Mouse (Mus musculus): ENCODE measurements at regions not wholly inside any gene's neighbourhood (a gene's known extent, or its start where the extent isn't known, plus 50 kb on each side); places are given as distances from the start of the nearest gene placed in this dataset.

GRCm38 (mm10) chr8:56202342-56202741 lies 92.0 kb upstream of the Hpgd start:
- WGBS: 38% methylated on average over 4 of the region's 4 CpGs
- no peak overlapping the region for H3K4me2 ChIP-seq (ENCODE audit: low read depth, low read length)
- no peaks in the 10 kb centered on the region for H3K27me3 ChIP-seq (ENCODE audit: control insufficient read depth, insufficient read depth, low read length)
- H3K36me3 ChIP-seq (replicated peaks; ENCODE audit: control insufficient read depth, insufficient read depth, low read depth, low read length): no peaks in the 10 kb centered on the region
- H3K4me1 ChIP-seq (ENCODE audit: control insufficient read depth, insufficient read depth, low read length): no peaks in the 10 kb centered on the region
- DNase-seq (ENCODE audit: low spot score) (peak; percentile 15), ATAC-seq (replicated peaks; ENCODE audit: insufficient number of reproducible peaks, low FRiP score, low TSS enrichment, low read depth) (no peak)
- no peaks in the 10 kb centered on the region for H3K9me3 ChIP-seq (replicated peaks; ENCODE audit: control insufficient read depth, low read length)
- H3K27ac ChIP-seq (replicated peaks; ENCODE audit: low read depth, low read length): no peak overlapping the region
- no peak overlapping the region for H3K9ac ChIP-seq (replicated peaks; ENCODE audit: low read length)
- no peak overlapping the region for H3K4me3 ChIP-seq (ENCODE audit: low read depth, low read length)

- DNase-seq (ENCODE audit: low spot score): no peak
- 82% methylated on average over 3 of the region's 3 CpGs for WGBS
- Histone ChIP-seq H3K4me1 (ENCODE audit: control insufficient read depth, insufficient read depth, low read length) (no peaks in the 10 kb centered on the region), H3K4me3 (ENCODE audit: low read depth, low read length) (no peak overlapping the region), H3K27me3 (ENCODE audit: control insufficient read depth, insufficient read depth, low read length) (no peaks in the 10 kb centered on the region), H3K4me2 (ENCODE audit: low read depth, low read length) (no peak overlapping the region), H3K27ac (replicated peaks; ENCODE audit: low read depth, low read length) (no peak overlapping the region), H3K9ac (replicated peaks; ENCODE audit: low read length) (no peak overlapping the region), H3K9me3 (replicated peaks; ENCODE audit: control insufficient read depth, low read length) (no peaks in the 10 kb centered on the region), H3K36me3 (replicated peaks; ENCODE audit: control insufficient read depth, insufficient read depth, low read depth, low read length) (no peaks in the 10 kb centered on the region)
- ATAC-seq (replicated peaks; ENCODE audit: insufficient number of reproducible peaks, low FRiP score, low TSS enrichment, low read depth): no peak
These were observed 82.3 kb upstream of the Hpgd start for GRCm38 (mm10) chr8:56211922-56212635.

GRCm38 (mm10) chr8:56218837-56219236 lies 75.5 kb upstream of the Hpgd start:
- no peak overlapping the region for H3K9ac ChIP-seq (replicated peaks; ENCODE audit: low read length)
- no peak overlapping the region for H3K27ac ChIP-seq (replicated peaks; ENCODE audit: low read depth, low read length)
- H3K9me3 ChIP-seq (replicated peaks; ENCODE audit: control insufficient read depth, low read length): no peaks in the 10 kb centered on the region
- no peak for ATAC-seq (replicated peaks; ENCODE audit: insufficient number of reproducible peaks, low FRiP score, low TSS enrichment, low read depth)
- no peaks in the 10 kb centered on the region for H3K27me3 ChIP-seq (ENCODE audit: control insufficient read depth, insufficient read depth, low read length)
- no peak for DNase-seq (ENCODE audit: low spot score)
- no peak overlapping the region for H3K4me3 ChIP-seq (ENCODE audit: low read depth, low read length)
- H3K4me1 ChIP-seq (ENCODE audit: control insufficient read depth, insufficient read depth, low read length): no peaks in the 10 kb centered on the region
- no peaks in the 10 kb centered on the region for H3K36me3 ChIP-seq (replicated peaks; ENCODE audit: control insufficient read depth, insufficient read depth, low read depth, low read length)
- no peak overlapping the region for H3K4me2 ChIP-seq (ENCODE audit: low read depth, low read length)

- WGBS: 91% methylated on average over 1 of the region's 1 CpGs
- Histone ChIP-seq H3K9ac (replicated peaks; ENCODE audit: low read length) (no peak overlapping the region), H3K4me2 (ENCODE audit: low read depth, low read length) (no peak overlapping the region), H3K27me3 (ENCODE audit: control insufficient read depth, insufficient read depth, low read length) (no peaks in the 10 kb centered on the region), H3K27ac (replicated peaks; ENCODE audit: low read depth, low read length) (no peak overlapping the region), H3K9me3 (replicated peaks; ENCODE audit: control insufficient read depth, low read length) (no peaks in the 10 kb centered on the region), H3K36me3 (replicated peaks; ENCODE audit: control insufficient read depth, insufficient read depth, low read depth, low read length) (no peaks in the 10 kb centered on the region), H3K4me3 (ENCODE audit: low read depth, low read length) (no peak overlapping the region), H3K4me1 (ENCODE audit: control insufficient read depth, insufficient read depth, low read length) (no peaks in the 10 kb centered on the region)
- ATAC-seq (replicated peaks; ENCODE audit: insufficient number of reproducible peaks, low FRiP score, low TSS enrichment, low read depth) (no peak), DNase-seq (ENCODE audit: low spot score) (no peak)
These were observed 75.0 kb upstream of the Hpgd start for GRCm38 (mm10) chr8:56219391-56219790.

- no peak overlapping the region for H3K4me3 ChIP-seq (ENCODE audit: low read depth, low read length)
- no peak overlapping the region for H3K4me2 ChIP-seq (ENCODE audit: low read depth, low read length)
- no peak for DNase-seq (ENCODE audit: low spot score)
- H3K9ac ChIP-seq (replicated peaks; ENCODE audit: low read length): no peak overlapping the region
- ATAC-seq (replicated peaks; ENCODE audit: insufficient number of reproducible peaks, low FRiP score, low TSS enrichment, low read depth): no peak
- no peaks in the 10 kb centered on the region for H3K36me3 ChIP-seq (replicated peaks; ENCODE audit: control insufficient read depth, insufficient read depth, low read depth, low read length)
- 85% methylated on average over 3 of the region's 3 CpGs for WGBS
- no peak overlapping the region for H3K27ac ChIP-seq (replicated peaks; ENCODE audit: low read depth, low read length)
- H3K27me3 ChIP-seq (ENCODE audit: control insufficient read depth, insufficient read depth, low read length): no peaks in the 10 kb centered on the region
- no peaks in the 10 kb centered on the region for H3K4me1 ChIP-seq (ENCODE audit: control insufficient read depth, insufficient read depth, low read length)
- no peaks in the 10 kb centered on the region for H3K9me3 ChIP-seq (replicated peaks; ENCODE audit: control insufficient read depth, low read length)
These were observed 71.4 kb upstream of the Hpgd start for GRCm38 (mm10) chr8:56223010-56223409.

GRCm38 (mm10) chr8:56230645-56231330 lies 63.6 kb upstream of the Hpgd start:
- no peaks in the 10 kb centered on the region for H3K36me3 ChIP-seq (replicated peaks; ENCODE audit: control insufficient read depth, insufficient read depth, low read depth, low read length)
- no peaks in the 10 kb centered on the region for H3K4me1 ChIP-seq (ENCODE audit: control insufficient read depth, insufficient read depth, low read length)
- 86% methylated on average over 8 of the region's 8 CpGs for WGBS
- no peak overlapping the region for H3K4me2 ChIP-seq (ENCODE audit: low read depth, low read length)
- ATAC-seq (replicated peaks; ENCODE audit: insufficient number of reproducible peaks, low FRiP score, low TSS enrichment, low read depth) (no peak), DNase-seq (ENCODE audit: low spot score) (no peak)
- H3K27me3 ChIP-seq (ENCODE audit: control insufficient read depth, insufficient read depth, low read length): no peaks in the 10 kb centered on the region
- no peak overlapping the region for H3K9ac ChIP-seq (replicated peaks; ENCODE audit: low read length)
- no peaks in the 10 kb centered on the region for H3K9me3 ChIP-seq (replicated peaks; ENCODE audit: control insufficient read depth, low read length)
- no peak overlapping the region for H3K4me3 ChIP-seq (ENCODE audit: low read depth, low read length)
- H3K27ac ChIP-seq (replicated peaks; ENCODE audit: low read depth, low read length): no peak overlapping the region

- no peaks in the 10 kb centered on the region for H3K9me3 ChIP-seq (replicated peaks; ENCODE audit: control insufficient read depth, low read length)
- no peak overlapping the region for H3K27ac ChIP-seq (replicated peaks; ENCODE audit: low read depth, low read length)
- H3K4me1 ChIP-seq (ENCODE audit: control insufficient read depth, insufficient read depth, low read length): no peaks in the 10 kb centered on the region
- H3K27me3 ChIP-seq (ENCODE audit: control insufficient read depth, insufficient read depth, low read length): no peaks in the 10 kb centered on the region
- DNase-seq (ENCODE audit: low spot score): no peak
- H3K4me2 ChIP-seq (ENCODE audit: low read depth, low read length): no peak overlapping the region
- no peak for ATAC-seq (replicated peaks; ENCODE audit: insufficient number of reproducible peaks, low FRiP score, low TSS enrichment, low read depth)
- WGBS: 76% methylated on average over 3 of the region's 3 CpGs
- H3K4me3 ChIP-seq (ENCODE audit: low read depth, low read length): no peak overlapping the region
- no peak overlapping the region for H3K9ac ChIP-seq (replicated peaks; ENCODE audit: low read length)
- no peaks in the 10 kb centered on the region for H3K36me3 ChIP-seq (replicated peaks; ENCODE audit: control insufficient read depth, insufficient read depth, low read depth, low read length)
These were observed 62.5 kb upstream of the Hpgd start for GRCm38 (mm10) chr8:56231930-56232329.

GRCm38 (mm10) chr8:56232552-56232951 lies 61.8 kb upstream of the Hpgd start:
- no peak for ATAC-seq (replicated peaks; ENCODE audit: insufficient number of reproducible peaks, low FRiP score, low TSS enrichment, low read depth)
- H3K9me3 ChIP-seq (replicated peaks; ENCODE audit: control insufficient read depth, low read length): no peaks in the 10 kb centered on the region
- no peak overlapping the region for H3K4me2 ChIP-seq (ENCODE audit: low read depth, low read length)
- no peaks in the 10 kb centered on the region for H3K4me1 ChIP-seq (ENCODE audit: control insufficient read depth, insufficient read depth, low read length)
- no peak overlapping the region for H3K27ac ChIP-seq (replicated peaks; ENCODE audit: low read depth, low read length)
- no peak overlapping the region for H3K9ac ChIP-seq (replicated peaks; ENCODE audit: low read length)
- no peak for DNase-seq (ENCODE audit: low spot score)
- H3K4me3 ChIP-seq (ENCODE audit: low read depth, low read length): no peak overlapping the region
- no peaks in the 10 kb centered on the region for H3K36me3 ChIP-seq (replicated peaks; ENCODE audit: control insufficient read depth, insufficient read depth, low read depth, low read length)
- WGBS: 66% methylated on average over 3 of the region's 3 CpGs
- H3K27me3 ChIP-seq (ENCODE audit: control insufficient read depth, insufficient read depth, low read length): no peaks in the 10 kb centered on the region

All from embryonic facial prominence, embryonic 11.5 days (tissue).